Mouse (Mus musculus): Measurements from ENCODE around the gene Rhoc.
"Not testable (repeated sequence)": the region's sequence is repeated elsewhere in the genome, so short reads cannot be mapped to it uniquely, and the experiment has no call there.

Gene Rhoc

GRCm38 (mm10) chr3:104785284-104785683 lies 2.9 kb upstream of the Rhoc start:
- no peak for DNase-seq (ENCODE audit: low spot score in 2 of 2)

DNA sequence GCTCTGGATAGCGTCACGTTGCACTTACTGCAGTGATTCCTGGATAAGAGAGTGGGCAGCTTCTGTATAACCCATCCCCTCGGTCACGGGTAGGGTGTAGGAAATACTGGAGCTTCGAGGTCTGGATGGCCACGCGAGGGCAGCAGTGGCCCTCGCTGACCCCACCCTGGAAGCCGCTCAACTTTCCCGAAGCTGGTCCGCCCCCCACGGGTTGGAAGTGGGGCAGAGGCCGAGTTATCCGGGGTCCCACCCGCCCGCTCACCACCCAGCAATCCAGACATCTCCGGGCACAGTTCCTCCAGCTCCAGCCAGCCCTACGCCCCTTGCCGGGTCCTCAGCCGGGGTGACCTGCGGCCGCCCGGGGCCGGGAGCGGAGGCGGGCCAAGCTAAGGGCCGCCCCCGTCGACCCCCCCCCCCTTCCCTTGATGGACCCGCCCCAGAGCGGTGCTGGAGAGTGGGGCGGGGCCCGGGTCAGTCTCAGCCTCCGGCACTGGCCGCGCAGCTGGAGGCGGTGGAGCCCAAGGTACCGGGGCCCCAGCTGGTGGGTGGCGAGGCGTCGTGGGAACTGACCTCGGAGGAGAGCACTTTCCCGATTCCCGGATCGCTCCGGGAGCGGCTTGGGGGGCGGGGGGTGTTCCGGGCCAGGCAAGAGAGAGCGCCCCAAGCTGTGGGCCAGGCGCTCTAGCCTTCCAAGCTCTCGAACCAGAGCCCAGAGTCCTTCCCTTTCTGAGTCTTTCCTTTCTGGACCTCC lies 561 bp downstream of the Rhoc start:
- peak; percentile 51 to 62 for DNase-seq (ENCODE audit: low spot score in 2 of 2)

DNA sequence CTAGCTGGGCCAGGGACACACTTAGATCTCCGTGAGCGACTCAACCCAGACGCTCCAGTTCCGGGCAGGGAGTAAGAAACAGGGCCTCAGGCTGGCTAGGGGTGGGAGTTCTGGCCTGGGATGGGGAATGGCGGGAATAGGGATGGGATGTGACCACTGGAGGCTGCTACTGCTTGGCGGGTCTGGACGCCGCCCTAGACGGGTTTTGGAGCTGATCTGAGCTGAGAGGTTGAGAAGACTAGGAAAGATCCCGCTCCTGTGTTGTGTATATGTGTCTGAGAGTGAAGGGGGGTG lies 1.1 kb downstream of the Rhoc start:
- no peak for DNase-seq (ENCODE audit: low spot score in 2 of 2)

- DNase-seq (ENCODE audit: low spot score in 2 of 2): no peak
These were observed 1.6 kb downstream of the Rhoc start for GRCm38 (mm10) chr3:104789822-104790221.

- peak; percentile 59 to 61 for DNase-seq (ENCODE audit: low spot score in 2 of 2)
These were observed 2.3 kb downstream of the Rhoc start for GRCm38 (mm10) chr3:104790401-104790937.

DNA sequence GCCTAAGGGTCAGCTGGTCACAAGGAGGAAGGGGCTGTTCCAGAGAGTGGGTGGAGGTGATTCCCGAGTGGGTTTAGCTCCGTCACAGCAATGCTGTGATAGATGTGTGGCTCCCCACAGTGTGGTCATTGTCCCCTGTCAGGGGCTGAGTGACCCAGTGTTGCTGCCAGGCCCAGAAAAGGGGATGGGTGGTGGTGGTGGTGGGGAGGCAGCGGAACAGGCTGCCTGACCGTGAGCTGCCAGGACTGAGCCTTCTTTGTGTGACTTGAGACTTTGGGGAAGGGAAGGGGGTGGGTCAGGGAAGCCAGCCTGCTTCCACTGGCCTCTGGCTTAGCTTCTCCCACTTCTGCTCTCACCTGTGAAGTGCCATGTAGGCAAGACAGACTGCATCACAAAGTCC lies 2.8 kb downstream of the Rhoc start:
- no peak for DNase-seq (ENCODE audit: low spot score in 2 of 2)

DNA sequence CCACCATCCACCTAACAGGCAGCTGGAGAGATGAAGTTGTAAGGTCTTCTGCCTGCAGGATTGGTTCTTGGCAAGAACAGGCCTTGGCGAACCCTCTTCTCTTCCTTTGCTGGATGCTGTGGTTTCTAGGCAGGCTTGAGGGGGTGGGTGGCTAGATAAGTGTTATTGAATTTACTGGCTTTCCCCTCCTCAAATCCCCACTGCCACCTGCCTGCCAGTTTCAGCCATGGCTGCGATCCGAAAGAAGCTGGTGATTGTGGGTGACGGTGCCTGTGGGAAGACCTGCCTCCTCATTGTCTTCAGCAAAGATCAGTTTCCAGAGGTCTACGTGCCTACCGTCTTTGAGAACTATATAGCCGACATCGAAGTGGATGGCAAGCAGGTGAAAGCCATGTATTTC lies 3.5 kb downstream of the Rhoc start:
- peak; percentile 47 to 53 for DNase-seq (ENCODE audit: low spot score in 2 of 2)

GRCm38 (mm10) chr3:104792360-104793270 lies 4.4 kb downstream of the Rhoc start:
- no peak for DNase-seq (ENCODE audit: low spot score in 2 of 2)

DNA sequence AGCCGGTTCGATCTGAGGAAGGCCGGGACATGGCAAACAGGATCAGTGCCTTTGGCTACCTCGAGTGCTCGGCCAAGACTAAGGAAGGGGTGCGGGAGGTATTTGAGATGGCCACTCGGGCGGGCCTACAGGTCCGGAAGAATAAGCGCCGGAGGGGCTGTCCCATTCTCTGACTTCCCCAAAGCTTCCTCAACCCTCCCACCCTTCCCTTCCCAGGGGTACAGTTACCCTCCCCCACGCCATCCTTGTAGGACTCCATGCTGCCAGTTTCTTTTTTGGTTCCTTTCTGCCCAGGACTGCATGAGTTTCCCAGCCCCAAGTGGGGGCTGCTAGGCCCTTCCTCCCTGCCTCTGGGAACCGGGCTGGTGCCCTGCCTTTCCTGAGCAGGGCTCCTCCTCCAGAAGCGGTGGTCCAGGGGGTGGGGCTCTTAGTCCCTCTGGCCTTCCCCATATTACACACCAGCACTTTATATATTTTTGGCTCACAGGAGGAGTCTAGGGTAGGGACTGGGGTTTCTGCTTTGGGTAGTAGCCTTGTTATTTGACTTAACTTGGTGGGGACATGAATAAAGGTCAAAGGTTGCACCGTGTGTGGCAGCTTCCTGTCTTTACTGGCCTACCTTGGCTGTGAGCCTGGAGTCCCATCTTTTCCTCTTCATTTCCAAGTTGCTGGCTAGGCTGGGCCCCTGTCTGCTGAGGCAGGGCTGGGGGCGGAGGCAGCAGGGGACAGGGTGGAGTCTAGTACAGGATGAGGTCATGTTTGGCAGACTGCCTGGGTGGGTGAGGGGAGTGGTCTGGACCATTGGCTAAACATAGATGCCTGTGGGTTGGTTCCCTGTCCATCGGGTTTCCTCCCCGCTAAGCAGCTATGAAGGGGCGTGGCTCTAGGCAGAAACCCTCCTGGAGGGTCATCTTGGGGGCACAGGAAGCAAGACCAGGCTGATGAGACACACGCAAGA lies 6.0 kb downstream of the Rhoc start:
- DNase-seq (ENCODE audit: low spot score in 2 of 2): peak in 1 of 2 experiments; percentile 66

DNA sequence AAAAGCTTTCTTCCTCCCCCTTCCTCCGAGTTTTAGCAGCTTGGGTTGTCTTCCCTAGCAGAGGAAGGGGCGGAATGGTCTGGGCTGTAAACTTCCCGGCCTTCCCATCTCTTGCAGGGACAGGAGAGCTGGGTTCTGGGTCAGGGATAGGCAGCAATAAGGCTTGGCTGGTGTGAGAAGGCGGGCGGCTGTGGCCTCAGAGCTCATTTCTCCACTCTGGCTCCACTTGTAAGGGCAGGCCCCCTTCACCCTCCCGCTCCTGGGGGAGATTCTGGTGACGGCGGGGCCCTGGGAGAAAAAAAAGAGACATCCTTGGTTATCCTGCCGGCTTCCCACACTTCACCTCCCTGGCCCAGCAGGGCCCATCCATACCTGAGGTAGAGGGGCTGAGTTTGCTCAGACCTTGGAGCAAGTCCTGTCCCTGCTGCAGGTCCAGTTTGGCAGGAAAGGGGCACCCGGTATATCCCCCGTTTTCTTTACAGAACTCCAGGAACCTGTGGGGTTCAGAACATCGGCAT lies 6.8 kb downstream of the Rhoc start:
- no peak for DNase-seq (ENCODE audit: low spot score in 2 of 2)

DNA sequence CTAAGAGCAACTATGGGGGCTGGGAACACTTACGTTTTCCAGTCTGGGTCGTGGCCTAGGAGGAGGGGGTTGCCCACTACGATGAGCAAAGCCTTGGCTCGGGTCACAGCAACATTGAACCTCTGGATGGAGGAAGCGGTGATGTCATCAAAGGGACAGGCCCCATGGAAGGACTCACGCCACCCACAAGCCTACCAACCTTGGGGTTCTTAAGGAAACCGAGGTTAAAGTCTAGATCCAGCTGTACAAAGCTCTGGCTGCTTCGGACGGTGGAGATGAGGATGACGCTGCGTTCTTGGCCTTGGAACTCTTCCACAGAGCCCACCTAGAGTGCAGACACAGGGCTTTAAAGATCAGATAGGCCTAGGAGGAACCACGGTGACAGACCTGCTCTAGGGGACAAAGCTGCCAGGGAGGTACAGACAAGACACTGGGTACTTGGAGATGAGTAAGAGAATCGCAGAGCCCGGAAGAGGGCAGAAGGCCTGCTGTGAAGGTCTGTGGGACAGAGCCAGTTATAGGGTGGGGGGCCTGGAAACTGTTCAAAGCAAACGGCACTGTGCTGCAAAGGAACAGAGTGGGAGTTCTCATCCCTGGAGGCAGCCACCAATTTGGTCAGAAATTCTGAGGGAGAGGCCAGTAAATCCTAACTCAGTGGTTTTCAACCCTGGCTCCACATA lies 7.6 kb downstream of the Rhoc start:
- no peak for DNase-seq (ENCODE audit: low spot score in 2 of 2)

DNA sequence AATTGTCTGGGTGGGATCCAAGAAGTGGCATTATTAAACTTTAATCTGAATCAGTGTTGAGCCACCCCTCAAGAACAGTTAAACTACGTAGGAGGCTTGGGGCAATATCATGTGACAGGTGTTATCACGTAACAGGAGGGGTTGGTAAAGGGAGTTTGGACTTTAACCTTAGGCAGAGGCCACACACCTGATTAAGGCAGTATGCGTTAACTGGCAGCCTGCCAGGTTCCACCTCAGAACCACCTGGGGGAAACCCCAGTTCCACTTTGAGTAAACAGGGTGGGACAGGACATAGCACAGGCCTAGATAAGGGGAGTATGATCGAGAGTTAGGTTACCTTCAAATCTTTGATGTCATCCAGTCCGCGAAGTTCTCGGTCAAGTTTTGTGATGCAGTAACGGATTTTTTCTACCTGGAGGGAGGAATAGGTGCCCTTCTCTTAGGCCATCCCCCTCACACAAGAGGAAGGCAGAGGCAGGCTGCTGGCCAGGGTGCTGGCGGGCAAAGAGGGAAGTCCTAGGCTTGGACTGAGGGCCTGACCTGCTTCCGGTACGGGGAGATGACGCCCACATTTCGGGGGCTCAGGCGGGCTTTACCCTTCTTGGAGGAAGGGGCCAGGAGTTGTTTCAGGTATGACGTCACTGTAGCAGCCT lies 8.4 kb downstream of the Rhoc start:
- no peak for DNase-seq (ENCODE audit: low spot score in 2 of 2)

DNA sequence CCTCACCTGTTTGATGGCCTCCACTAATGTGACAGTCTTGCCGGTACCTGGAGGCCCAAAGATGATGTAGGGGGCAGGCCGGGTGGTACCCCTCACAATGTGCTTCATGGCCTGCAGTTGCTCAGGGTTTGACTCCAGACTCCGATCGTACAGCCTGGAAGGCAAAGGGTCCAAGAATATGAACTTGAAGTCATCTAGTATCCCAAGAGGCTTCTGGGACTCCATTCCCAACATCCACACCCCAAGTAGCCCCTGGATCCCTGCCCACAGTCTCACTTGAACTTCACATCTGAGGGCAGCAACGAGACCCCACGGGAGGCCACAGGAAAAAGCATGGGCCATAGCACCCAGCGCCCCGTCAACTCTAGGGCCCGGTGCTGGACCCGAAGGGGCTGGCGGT lies 12.5 kb downstream of the Rhoc start:
- DNase-seq (ENCODE audit: low spot score in 2 of 2): no peak

- no peak for DNase-seq (ENCODE audit: low spot score in 2 of 2)
These were observed 13.3 kb downstream of the Rhoc start for GRCm38 (mm10) chr3:104801481-104801880.

DNA sequence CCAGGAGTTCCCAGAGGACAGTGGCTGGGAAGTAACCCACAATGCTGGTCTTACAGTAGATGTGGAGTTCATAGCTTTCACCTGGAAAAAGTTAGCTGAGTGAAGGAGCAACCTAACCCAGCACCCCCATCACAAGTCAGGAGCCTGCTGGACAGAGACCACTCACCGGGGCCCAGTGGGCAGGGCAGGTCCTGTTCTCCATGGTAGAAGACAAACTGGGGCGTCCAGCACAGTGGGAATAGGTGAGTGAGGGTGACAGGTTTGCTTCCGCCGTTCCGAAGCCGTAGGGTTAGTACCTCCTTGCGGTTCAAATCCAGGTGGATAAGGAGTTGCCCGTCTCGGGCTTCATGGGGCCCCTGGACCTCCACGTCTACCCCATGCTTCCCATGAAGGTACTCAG lies 16.1 kb downstream of the Rhoc start:
- DNase-seq (ENCODE audit: low spot score in 2 of 2): no peak

DNA sequence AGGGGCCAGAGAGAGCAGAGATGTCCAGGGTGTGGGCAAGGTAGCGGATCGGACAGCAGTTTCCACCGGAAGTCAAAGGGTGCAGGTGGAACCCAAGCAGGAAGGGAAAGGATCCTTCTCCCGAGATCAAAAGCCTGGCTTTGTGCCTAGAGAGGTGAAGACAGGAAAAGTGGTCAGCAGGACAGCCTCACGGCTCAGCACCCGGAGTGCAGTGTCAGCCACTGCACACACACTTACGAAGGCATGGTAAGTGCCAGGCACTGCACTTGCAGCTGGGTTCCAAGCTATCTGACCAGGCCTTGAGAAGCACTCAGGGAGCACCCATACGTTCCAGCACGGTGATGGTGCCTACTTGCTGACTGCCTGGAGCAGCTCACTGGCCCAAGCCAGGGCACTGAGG lies 17.4 kb downstream of the Rhoc start:
- DNase-seq (ENCODE audit: low spot score in 2 of 2): no peak

DNA sequence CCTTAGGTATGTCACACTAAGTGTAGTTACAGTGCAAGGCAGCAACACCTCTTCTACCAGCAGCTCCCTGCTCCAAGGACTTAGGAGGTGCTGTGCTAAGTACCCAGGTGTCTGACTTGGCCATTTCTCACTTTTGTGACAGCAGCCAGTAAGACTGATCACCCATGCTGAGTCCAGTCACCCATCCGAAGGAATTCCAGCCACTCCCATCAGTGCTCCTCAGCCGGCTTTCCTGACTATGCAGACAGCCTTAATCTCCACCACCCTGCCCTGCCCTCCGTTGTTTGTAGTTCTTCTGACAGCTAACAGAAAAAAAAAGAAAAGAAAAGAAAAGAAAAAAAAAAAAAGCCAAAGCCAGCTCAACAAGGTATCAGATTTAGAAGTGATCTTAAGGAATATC lies 23.6 kb downstream of the Rhoc start:
- no peak for DNase-seq (ENCODE audit: low spot score in 2 of 2)

GRCm38 (mm10) chr3:104812254-104812653 lies 24.1 kb downstream of the Rhoc start:
- no peak for DNase-seq (ENCODE audit: low spot score in 2 of 2)

DNA sequence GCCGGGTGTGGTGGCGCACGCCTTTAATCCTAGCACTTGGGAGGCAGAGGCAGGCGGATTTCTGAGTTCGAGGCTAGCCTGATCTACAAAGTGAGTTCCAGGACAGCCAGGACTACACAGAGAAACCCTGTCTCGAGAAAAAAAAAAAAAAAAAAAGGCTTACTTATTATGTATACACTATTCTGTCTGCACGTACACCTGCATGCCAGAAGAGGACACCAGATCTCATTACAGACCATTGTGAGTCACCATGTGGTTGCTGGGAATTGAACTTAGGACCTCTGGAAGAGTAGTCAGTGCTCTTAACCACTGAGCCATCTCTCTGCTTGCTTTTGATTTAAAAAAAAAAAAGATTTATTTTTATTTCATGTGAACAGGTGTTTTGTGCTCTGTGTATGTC lies 25.1 kb downstream of the Rhoc start:
- not testable (repeated sequence) for DNase-seq (ENCODE audit: low spot score in 2 of 2)

DNA sequence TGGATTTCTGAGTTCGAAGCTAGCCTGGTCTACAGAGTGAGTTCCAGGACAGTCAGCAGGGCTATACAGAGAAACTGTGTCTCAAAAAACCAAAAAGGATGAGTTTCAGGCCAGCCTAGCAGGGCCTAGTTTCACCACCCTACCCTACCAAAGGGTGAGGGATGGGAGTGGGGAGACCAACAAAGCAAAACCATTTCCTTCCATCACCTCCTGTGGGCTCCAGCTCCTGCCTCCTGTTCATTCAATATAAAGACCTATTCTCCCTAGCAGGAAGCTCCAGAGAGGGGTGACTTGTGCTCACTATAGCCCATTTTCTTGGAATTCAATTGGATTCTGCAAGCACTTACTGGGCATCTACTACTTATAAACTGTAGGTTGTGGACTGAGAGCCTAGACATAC lies 26.6 kb downstream of the Rhoc start:
- DNase-seq (ENCODE audit: low spot score in 2 of 2): no peak

All from frontal cortex, postnatal 36 days (tissue).